Mouse (Mus musculus) forebrain, postnatal 0 days (tissue): ENCODE data around the gene Stard8. TPM values are rescaled to one million over a fixed set of nuclear protein-coding genes. Genes with fewer than 3 reads are reported as not detected.

ENCODE experiments used
- ATAC-seq: fragments of 200-750 bp; cut with Nextera tagmentation; 2 replicates; pipeline ENCODE4 v1.8.0; 2017; ENCODE audit warnings: mild to moderate bottlenecking, moderate library complexity
- DNase-seq: peaks from one replicate; pipeline ENCODE4 v3.0.0-alpha.2; 2015
- H3K27ac ChIP-seq: fragments of 300-500 bp; sonication (generic); 2 replicates; pipeline ENCODE4 v1.5.1; 2014; ENCODE audit warnings: low read depth, mild to moderate bottlenecking, antibody characterized with exemption, low read length, moderate library complexity, mixed read lengths
- H3K27me3 ChIP-seq: fragments of 300-500 bp; sonication (generic); 2 replicates; pipeline ENCODE4 v1.6.1; 2014; ENCODE audit warnings: mild to moderate bottlenecking, low read length, mixed read lengths; ENCODE audit not compliant: insufficient read depth
- H3K36me3 ChIP-seq: fragments of 300-500 bp; sonication (generic); 2 replicates; pipeline ENCODE4 v1.6.1; 2014; ENCODE audit warnings: mild to moderate bottlenecking, moderate library complexity; ENCODE audit not compliant: insufficient read depth
- H3K4me1 ChIP-seq: fragments of 300-500 bp; sonication (generic); 2 replicates; pipeline ENCODE4 v1.6.1; 2014; ENCODE audit warnings: antibody characterized with exemption; ENCODE audit not compliant: insufficient read depth
- H3K4me2 ChIP-seq: fragments of 300-500 bp; sonication (generic); 2 replicates; pipeline ENCODE4 v1.6.1; 2014; ENCODE audit warnings: low read depth, mild to moderate bottlenecking, moderate library complexity
- H3K4me3 ChIP-seq: fragments of 300-500 bp; sonication (generic); 2 replicates; pipeline ENCODE4 v1.5.1; 2014; ENCODE audit warnings: low read depth, low read length, mixed read lengths
- H3K9ac ChIP-seq: fragments of 300-500 bp; sonication (generic); 2 replicates; pipeline ENCODE4 v1.6.1; 2014; ENCODE audit warnings: mild to moderate bottlenecking
- H3K9me3 ChIP-seq: fragments of 300-500 bp; sonication (generic); 2 replicates; pipeline ENCODE4 v1.6.1; 2016; ENCODE audit warnings: low read length
- CTCF ChIP-seq: sonication (generic); IDR thresholded peaks from 2 replicates; pipeline ENCODE4 v1.5.1; 2016; ENCODE audit warnings: antibody characterized with exemption, control low read depth, low read depth
- WGBS: fragments of 180-500 bp; shearing (Covaris S2); extraction: QIAGEN DNeasy Blood & Tissue Kit; methylation state at CpG from one replicate; pipeline ENCODE4 v1.1.7; 2014; 5-methylcytosine and 5-hydroxymethylcytosine counted together
- polyA plus RNA-seq: library from polyadenylated mRNA; unstranded; fragments of >200 nt; fragmentation: Nextera tagmentation; extraction: Ambion mirVana; gene quantifications from 2 replicates; pipeline ENCODE4 v1.2.1, GENCODE M21; 2015
- total RNA-seq: library from RNA; depleted of rRNA; stranded (reverse); fragments of >200 nt; gene quantifications from 2 replicates; pipeline ENCODE4 v1.2.3, GENCODE M21; 2014

The Stard8 gene
- total and polyA plus RNA-seq, 2 experiments from 2014 or later, result 2.9 to 6.3 TPM

DNA sequence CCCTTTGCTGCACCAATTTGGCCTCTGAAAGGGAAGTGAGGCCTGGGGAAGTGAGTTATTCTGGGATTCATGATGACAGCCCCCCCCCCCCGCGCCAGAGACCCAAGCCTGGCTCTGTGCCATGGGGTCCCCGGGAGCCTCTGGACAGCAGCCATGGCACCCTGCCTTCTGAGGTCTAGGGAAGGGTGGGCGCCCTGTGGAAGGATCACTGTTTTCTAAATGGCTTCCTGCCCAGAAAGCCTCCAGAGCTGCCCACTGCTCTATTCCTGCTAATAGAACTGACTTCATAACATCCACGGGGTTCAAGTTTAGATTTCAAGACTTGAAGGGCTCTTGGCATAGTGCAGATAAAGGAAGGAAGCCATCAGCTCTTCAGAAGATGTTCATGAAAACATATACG is 983 bp upstream of the Stard8 start:
- Histone ChIP-seq H3K4me1 (no peaks in the 10 kb centered on the region), H3K9me3 (no peaks in the 10 kb centered on the region), H3K27me3 (no peaks in the 10 kb centered on the region), H3K9ac (no peak overlapping the region), H3K4me3 (no peak overlapping the region), H3K27ac (no peak overlapping the region), H3K36me3 (no peaks in the 10 kb centered on the region), H3K4me2 (no peak overlapping the region)
- ATAC-seq (no peak), DNase-seq (no peak)
- 66% methylated on average over 6 of the region's 6 CpGs for WGBS
- TF ChIP-seq CTCF, result no peak

DNA sequence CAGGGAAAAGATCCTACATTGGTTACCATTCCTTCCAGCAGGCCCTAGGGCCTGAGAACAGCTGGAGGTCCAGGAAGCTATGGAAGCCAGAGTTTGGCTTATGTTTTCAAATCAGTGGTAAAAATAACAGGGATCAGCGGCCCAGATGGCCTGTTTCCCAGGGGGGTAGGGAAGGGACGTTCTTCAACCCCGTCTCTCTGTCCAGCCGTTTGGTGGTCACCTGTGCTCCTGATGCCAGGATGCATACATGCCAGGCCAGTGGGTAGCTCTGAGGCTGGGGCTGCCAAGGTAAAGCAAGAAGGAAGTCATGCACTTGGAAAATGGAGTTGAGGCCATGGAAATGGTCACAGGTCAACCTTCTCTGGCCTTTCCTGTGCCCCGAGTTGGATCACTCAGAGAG is 7.5 kb downstream of the Stard8 start:
- no peaks in the 10 kb centered on the region for H3K9me3 ChIP-seq
- H3K27me3 ChIP-seq, result no peaks in the 10 kb centered on the region
- H3K4me3 ChIP-seq, result no peak overlapping the region
- H3K27ac ChIP-seq, result no peak overlapping the region
- TF ChIP-seq CTCF, result no peak
- WGBS, result 86% methylated on average over 5 of the region's 5 CpGs
- ATAC-seq (no peak), DNase-seq (no peak)
- no peaks in the 10 kb centered on the region for H3K4me1 ChIP-seq
- H3K4me2 ChIP-seq, result no peak overlapping the region
- H3K9ac ChIP-seq, result no peak overlapping the region
- no peaks in the 10 kb centered on the region for H3K36me3 ChIP-seq

DNA sequence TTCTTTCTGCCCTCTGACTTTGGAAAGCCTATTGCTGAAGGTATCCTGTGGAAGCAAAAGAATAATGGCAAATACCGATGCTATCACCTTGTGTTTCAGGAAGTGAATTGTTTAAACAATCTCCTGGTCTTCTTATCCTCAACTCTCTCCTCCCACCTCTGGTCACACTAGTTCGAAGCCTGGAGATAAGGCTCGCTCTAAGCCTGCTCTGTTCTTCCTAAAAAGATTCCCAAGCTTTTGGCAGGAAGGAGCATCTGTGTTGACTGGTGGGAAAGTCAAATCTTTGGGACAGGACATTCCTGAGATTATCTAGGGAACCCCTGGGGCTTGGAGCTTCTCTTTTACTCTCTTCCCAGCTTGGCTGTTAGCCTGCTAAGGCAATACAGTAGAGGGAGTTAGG is 8.2 kb downstream of the Stard8 start:
- Histone ChIP-seq H3K27me3 (no peaks in the 10 kb centered on the region), H3K9me3 (no peaks in the 10 kb centered on the region), H3K36me3 (no peaks in the 10 kb centered on the region), H3K4me3 (no peak overlapping the region), H3K4me1 (no peaks in the 10 kb centered on the region), H3K4me2 (no peak overlapping the region), H3K27ac (no peak overlapping the region), H3K9ac (no peak overlapping the region)
- TF ChIP-seq CTCF, result no peak
- ATAC-seq (no peak), DNase-seq (no peak)
- 82% methylated on average over 3 of the region's 3 CpGs for WGBS

DNA sequence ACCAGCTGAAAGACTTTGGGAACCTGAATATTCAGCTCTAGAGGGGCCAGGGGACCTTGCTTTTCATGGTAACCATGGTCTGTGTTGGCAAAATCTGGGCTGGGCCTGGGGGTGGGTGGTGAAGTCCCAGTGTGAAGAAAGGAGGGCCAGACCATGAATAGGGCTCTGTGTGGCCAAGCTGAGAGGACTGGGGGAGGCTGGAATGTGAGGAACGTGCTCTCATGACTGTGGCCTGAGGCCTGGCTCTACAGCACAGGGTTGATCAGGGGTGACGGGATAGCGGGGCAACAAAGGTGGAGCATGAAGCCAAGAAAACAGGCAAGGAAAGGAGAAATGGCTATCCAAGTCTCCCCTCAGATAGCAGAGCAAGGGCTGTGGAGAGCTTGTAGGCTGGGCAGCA is 9.4 kb downstream of the Stard8 start:
- Histone ChIP-seq H3K4me2 (no peak overlapping the region), H3K4me3 (no peak overlapping the region), H3K27me3 (no peaks in the 10 kb centered on the region), H3K4me1 (no peaks in the 10 kb centered on the region), H3K9ac (no peak overlapping the region), H3K36me3 (no peaks in the 10 kb centered on the region), H3K9me3 (no peaks in the 10 kb centered on the region), H3K27ac (no peak overlapping the region)
- no peak for DNase-seq
- no peak for TF ChIP-seq CTCF
- ATAC-seq, result no peak
- WGBS, result 69% methylated on average over 3 of the region's 3 CpGs

DNA sequence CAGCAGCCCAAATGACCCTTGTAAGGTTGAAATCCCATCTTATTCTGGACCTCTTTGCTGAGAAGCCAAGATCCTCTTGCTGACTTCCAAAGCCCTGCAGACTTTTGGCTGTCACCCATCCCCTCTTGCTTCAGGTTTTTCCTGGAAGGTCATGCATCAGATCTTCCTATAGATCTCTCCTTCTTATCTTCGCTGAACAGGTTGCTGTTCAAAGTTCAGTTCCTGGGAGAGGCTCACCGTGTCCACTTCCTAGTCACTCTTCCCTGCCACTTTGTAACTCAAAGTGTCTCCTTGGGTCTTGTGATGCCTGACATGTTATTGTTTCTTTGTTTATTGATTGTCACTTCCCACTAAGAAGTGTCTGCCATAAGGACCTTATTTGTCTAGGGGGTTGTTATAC is 12.7 kb downstream of the Stard8 start:
- H3K4me1 ChIP-seq, result no peaks in the 10 kb centered on the region
- 89% methylated on average over 2 of the region's 2 CpGs for WGBS
- DNase-seq, result no peak
- ATAC-seq, result no peak
- no peaks in the 10 kb centered on the region for H3K27me3 ChIP-seq
- H3K9me3 ChIP-seq, result no peaks in the 10 kb centered on the region
- H3K9ac ChIP-seq, result no peak overlapping the region
- H3K4me3 ChIP-seq, result no peak overlapping the region
- H3K36me3 ChIP-seq, result no peaks in the 10 kb centered on the region
- H3K27ac ChIP-seq, result no peak overlapping the region
- no peak for TF ChIP-seq CTCF
- no peak overlapping the region for H3K4me2 ChIP-seq

DNA sequence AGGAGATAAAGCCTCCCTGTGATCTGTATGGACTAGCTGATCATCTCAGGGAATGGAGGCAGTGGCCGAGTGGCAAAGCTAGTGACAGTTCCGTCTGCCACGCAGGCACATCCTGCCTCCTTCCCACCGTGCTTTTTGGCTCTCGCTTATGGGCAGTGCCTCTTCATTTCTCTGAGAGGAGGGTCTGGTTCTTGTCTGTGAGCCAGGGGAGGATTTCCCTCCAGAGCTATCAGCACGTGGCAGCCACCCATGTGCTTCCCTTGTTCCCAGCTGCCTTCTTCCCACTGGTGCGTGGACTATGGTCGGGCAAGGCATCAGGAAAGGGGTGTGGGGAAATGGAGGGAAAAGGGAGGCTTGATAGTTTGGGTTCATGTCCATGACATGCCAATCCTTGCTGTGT is 13.9 kb downstream of the Stard8 start:
- TF ChIP-seq CTCF, result no peak
- Histone ChIP-seq H3K4me3 (no peak overlapping the region), H3K9ac (no peak overlapping the region), H3K27ac (no peak overlapping the region), H3K4me2 (no peak overlapping the region), H3K27me3 (no peaks in the 10 kb centered on the region), H3K4me1 (no peaks in the 10 kb centered on the region), H3K36me3 (no peaks in the 10 kb centered on the region), H3K9me3 (no peaks in the 10 kb centered on the region)
- 59% methylated on average over 8 of the region's 8 CpGs for WGBS
- no peak for DNase-seq
- no peak for ATAC-seq

DNA sequence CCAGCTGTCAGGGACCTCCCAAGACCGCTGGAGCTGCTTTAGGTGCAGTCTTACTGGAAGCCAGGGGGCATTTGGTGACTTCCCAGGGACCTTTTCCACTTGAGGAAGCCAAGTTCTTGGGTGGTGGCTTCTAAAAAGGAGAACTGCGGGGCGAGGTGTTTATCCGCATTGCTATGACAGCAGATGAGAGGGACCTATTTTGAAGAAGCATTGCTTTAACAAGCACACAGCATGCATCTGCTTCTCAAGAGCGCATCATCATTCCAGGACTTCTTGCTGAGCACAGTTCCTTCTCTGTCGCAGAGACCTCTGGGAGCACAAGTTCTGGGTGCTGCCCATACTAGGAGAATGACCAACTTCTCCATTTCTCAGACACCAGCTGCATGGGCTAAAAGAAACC is 14.8 kb downstream of the Stard8 start:
- H3K4me1 ChIP-seq, result no peaks in the 10 kb centered on the region
- 84% methylated on average over 6 of the region's 6 CpGs for WGBS
- DNase-seq, result no peak
- no peaks in the 10 kb centered on the region for H3K9me3 ChIP-seq
- no peak overlapping the region for H3K9ac ChIP-seq
- no peaks in the 10 kb centered on the region for H3K27me3 ChIP-seq
- no peak for ATAC-seq
- no peak overlapping the region for H3K4me2 ChIP-seq
- H3K36me3 ChIP-seq, result no peaks in the 10 kb centered on the region
- no peak for TF ChIP-seq CTCF
- H3K27ac ChIP-seq, result no peak overlapping the region
- H3K4me3 ChIP-seq, result no peak overlapping the region

DNA sequence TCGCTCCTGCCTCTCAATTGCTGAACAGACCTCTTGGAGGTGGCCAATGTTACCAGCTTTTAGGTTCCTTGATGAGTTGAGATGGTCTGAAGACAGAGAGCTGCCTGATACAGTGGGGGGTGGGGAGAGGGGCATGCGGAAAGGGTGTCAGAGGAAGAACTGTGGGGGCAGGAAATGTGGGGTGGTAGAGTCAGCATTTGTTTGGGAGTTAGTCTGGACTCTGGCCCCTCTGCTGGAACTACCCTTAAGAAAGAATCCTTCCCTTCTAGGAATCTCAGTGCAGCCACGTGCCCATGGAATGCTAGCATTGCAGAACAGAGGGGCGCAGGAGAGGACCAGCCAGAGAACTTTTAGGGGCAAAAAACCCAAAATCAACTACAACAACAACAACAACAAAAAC is 16.3 kb downstream of the Stard8 start:
- Histone ChIP-seq H3K36me3 (no peaks in the 10 kb centered on the region), H3K9ac (no peak overlapping the region), H3K4me3 (no peak overlapping the region), H3K4me2 (no peak overlapping the region), H3K4me1 (no peaks in the 10 kb centered on the region), H3K9me3 (no peaks in the 10 kb centered on the region), H3K27me3 (no peaks in the 10 kb centered on the region), H3K27ac (no peak overlapping the region)
- no peak for TF ChIP-seq CTCF
- 82% methylated on average over 4 of the region's 4 CpGs for WGBS
- no peak for DNase-seq
- no peak for ATAC-seq
